Mouse (Mus musculus) brain, adult 2 months (tissue): Measurements from ENCODE around the gene Mia.

Experiments
- DNase-seq: peaks from one replicate; pipeline ENCODE4 v3.0.0; 2011; ENCODE audit warnings: low read depth, low spot score

The Mia gene

GRCm38 (mm10) chr7:27180837-27181695 is at the start of gene Mia, which contains the start of gene Gm21983:
Gene Mia (minus strand): TSS chr7:27181157.
Gene Gm21983 (minus strand): TSS chr7:27181086.
- DNase-seq: no peak

- no peak for DNase-seq
Observed at GRCm38 (mm10) chr7:27228865-27229264, 47.9 kb upstream of the Mia start.

GRCm38 (mm10) chr7:27228281-27228821 is 47.4 kb upstream of the Mia start, which contains the start of gene Itpkc:
Gene Itpkc (minus strand): TSS chr7:27228661.
- DNase-seq: peak; percentile 98

- DNase-seq: peak; percentile 69
Observed at GRCm38 (mm10) chr7:27227676-27228075, 46.7 kb upstream of the Mia start.

DNA sequence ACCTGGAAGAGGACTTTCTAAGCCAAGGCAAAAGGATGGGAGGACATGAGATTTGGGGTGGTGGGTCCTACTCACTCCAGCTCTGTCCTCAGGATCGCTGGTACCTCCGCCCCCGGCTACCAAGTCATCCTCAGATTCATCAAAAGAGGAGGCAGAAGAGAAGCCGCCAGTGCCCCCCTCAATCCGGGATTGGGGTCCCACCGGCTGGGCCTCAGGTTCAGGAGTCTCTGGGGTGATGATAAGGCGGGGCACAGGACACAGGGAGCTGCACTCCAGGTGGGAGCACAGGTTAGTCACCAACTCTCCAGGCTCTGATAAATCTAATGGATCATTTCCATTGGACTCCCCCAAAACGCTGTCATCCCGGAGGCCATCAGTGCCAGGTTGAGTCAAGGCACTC is 46.3 kb upstream of the Mia start:
- no peak for DNase-seq

DNA sequence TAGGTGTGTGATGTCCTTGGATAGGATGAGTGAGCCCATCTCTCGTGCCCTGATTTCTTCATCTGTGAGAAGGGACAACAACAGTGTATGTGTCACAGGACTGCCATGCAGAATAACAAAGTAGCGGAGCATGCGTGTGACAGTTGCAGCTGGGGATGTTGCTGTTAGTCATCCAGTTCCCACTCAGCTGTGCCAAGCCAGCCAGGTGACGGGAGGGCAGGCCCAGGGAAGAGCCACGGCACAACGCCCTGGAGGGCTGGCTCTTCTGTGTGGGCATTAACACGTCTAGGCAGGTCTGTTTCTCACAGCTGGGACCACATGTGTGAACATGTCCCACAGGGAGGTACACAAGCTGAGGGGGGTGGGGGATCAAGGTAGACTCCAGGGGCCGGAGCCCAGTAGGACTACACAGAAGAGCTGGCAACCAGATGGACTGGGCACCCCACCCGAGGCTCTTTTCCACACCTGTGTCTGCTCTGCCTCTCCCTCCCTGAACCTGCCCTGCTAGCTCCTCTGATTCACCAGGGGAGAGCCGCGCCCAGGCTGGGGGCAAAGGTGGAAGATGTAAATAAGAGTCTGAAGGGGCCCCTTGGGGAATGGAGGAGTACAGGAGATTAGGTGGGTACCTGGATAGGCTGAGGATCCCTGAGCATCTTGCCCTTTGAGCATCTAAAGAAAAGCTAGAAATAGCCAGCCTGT is 44.1 kb upstream of the Mia start:
- peak; percentile 84 for DNase-seq

GRCm38 (mm10) chr7:27222538-27222937 is 41.6 kb upstream of the Mia start:
- no peak for DNase-seq

DNA sequence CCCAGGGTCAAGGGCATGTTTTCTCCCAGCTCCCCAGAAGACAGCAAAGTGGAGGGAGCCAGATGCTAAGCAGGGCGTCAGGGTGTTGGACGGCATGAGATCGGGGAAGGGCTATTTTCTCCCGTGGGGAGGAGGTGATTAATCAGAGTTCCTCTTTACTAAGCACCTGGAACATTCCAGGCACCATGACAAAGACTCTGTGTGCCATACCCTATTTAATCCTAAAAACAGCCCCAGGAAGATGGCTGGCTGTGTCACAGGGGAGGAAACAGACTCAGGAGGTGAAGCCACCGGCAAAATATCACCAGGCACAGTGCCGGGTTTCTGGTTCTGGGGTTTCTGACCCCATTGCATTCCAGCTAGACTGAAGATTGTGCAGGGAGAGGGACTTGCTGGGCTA is 41.0 kb upstream of the Mia start:
- DNase-seq: no peak

DNA sequence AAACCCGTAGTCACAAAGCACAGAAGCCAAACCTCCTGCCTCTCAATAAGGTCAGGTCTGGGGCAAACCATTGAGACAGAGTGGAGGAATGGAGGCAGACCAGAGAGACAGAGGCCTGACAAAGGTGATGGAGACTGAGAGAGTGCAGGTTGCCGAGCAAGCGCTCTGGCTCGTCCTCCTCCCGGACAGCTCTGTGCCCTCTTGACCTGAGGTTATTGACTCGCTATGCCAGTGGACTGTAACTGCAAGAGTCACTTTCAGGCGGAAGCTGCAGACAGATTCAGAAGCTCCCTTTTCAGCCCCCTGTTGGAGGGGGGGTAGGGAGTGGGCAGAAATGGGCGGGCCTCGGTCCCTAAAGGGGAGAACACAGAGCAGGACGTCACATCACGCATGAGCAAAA is 39.0 kb upstream of the Mia start:
- DNase-seq: no peak

- DNase-seq: peak; percentile 94
Observed at GRCm38 (mm10) chr7:27218586-27218985, 37.6 kb upstream of the Mia start.

GRCm38 (mm10) chr7:27212626-27213025 is 31.7 kb upstream of the Mia start:
- no peak for DNase-seq

GRCm38 (mm10) chr7:27203730-27204449 is 22.9 kb upstream of the Mia start:
- DNase-seq: peak; percentile 39

GRCm38 (mm10) chr7:27198779-27199178 is 17.8 kb upstream of the Mia start:
- no peak for DNase-seq

DNA sequence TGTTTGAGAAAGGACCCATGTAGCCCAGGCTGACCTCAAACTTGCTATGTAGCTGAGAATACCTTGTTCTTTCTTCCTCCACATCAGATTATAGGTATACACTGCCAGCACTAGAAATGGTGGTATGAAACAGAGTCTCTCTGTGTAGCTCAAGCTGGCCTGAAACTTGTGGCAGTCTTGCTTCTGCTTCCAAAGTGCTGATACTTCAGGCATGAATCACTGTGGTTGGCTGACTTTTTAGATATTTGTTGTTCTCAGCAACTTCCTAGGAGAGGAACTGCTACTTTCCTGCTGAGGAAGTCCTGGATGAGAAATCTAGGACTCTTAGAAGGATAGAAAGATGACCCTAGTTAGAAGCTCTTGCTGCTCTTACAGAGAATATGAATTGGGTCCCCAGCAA is 17.4 kb upstream of the Mia start:
- no peak for DNase-seq

GRCm38 (mm10) chr7:27197634-27198033 is 16.7 kb upstream of the Mia start:
- DNase-seq: no peak

- DNase-seq: no peak
Observed at GRCm38 (mm10) chr7:27197136-27197535, 16.2 kb upstream of the Mia start.

DNA sequence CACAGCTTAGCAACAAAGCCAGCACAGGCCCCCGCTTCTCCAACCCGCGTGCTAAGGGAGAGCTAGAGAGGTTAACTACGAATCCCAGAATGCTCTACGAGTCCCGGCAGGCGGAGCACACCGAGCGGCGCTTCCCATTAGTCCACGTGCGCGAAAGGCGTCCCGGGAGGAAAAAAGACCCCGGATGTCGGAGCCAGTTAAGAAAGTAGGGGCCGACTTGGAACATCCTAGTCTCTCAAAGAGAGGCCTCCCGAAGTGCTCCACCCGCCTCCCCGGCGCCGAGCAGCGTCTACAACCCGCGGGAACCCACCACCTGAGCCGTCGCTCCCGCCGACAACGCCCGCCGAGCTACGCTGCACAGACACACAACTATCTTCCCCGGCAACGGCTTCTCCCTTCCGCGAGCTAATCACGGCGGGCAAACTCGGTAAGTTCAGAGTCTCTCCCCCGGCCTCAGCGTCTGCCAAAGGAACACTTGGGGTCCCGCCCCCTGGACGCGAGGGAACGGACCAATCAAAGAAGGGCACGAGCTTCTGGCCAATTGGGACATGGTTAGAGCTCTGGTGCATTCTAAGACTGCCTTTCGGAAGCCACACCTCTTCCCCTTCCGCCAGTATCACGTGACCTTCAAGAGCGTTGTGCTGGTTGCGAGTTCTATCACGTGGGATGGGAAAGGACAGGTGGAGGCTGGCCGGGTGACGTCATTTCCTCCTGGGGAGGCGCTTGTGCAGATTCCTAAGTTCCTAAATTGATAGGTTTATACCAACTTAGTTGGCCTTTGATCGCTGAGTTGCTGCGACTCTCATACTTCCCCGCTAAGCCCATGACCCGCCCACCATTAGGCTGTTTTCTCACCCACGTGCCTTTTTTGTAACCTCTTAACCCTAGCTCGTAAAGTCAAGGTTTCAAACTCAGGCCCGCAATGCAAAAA is 15.0 kb upstream of the Mia start, which contains the start of the genes BC024978 and Snrpa:
BC024978 (plus strand) TSS at position 101 of the 931 bp plus-strand sequence.
Snrpa (minus strand) TSS at position 591 of the 931 bp plus-strand sequence.
- DNase-seq: peak; percentile 100

GRCm38 (mm10) chr7:27193731-27194130 is 12.8 kb upstream of the Mia start:
- peak; percentile 31 for DNase-seq

DNA sequence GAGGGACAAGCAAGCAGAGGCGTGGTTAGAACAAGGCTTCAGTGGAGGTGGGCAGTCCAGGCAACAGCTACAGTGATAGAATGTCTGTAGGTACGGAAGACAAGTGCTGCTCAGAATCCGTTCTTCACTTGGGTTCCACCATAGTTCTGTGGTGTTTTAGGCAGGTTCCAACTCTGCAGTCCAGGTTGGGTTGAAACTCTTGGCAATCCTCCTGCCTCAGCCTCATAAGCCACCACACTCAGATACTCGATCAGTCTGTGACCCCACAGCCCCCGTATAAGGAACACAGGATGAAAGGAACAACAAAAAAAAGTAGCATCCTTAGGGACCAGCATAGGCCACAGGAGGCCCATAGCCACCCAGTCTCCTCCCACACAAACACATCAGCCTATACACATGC is 11.5 kb upstream of the Mia start:
- no peak for DNase-seq

- no peak for DNase-seq
Observed at GRCm38 (mm10) chr7:27189271-27189931, 8.4 kb upstream of the Mia start.
